Mouse (Mus musculus): ENCODE results near the gene Gpr61. TPM values are rescaled to one million over a fixed set of nuclear protein-coding genes. Genes with fewer than 3 reads are reported as not detected.

Gpr61 gene
- polyA plus RNA-seq, 1 experiment from 2014 or later: 4.3 TPM

Other genes with a start within 250 kb of the Gpr61 start
- 65.5 and 70.7 TPM in 2 replicates for gene Gstm7, start 223.1 kb downstream of the Gpr61 start, polyA plus RNA-seq (2015; fragmentation: Nextera tagmentation; extraction: Ambion mirVana)
- gene Gstm6, start 211.1 kb downstream of the Gpr61 start, polyA plus RNA-seq (2015; fragmentation: Nextera tagmentation; extraction: Ambion mirVana): 10.2 and 11.7 TPM in 2 replicates
- gene Gstm3, start 185.6 kb downstream of the Gpr61 start, polyA plus RNA-seq (2015; fragmentation: Nextera tagmentation; extraction: Ambion mirVana): not detected in 2 replicates
- gene Gstm2, start 168.4 kb downstream of the Gpr61 start, polyA plus RNA-seq (2015; fragmentation: Nextera tagmentation; extraction: Ambion mirVana): 4.2 and 9.2 TPM in 2 replicates
- gene Gstm1, start 136.9 kb downstream of the Gpr61 start, polyA plus RNA-seq (2015; fragmentation: Nextera tagmentation; extraction: Ambion mirVana): 67.2 and 74.1 TPM in 2 replicates
- 15.2 and 15.9 TPM in 2 replicates for gene Gstm4, start 110.0 kb downstream of the Gpr61 start, polyA plus RNA-seq (2015; fragmentation: Nextera tagmentation; extraction: Ambion mirVana)
- 55.7 and 64.3 TPM in 2 replicates for gene Ampd2, start 68.2 kb downstream of the Gpr61 start, polyA plus RNA-seq (2015; fragmentation: Nextera tagmentation; extraction: Ambion mirVana)
- 0.13 and 0.31 TPM in 2 replicates for gene Gnat2, start 62.1 kb downstream of the Gpr61 start, polyA plus RNA-seq (2015; fragmentation: Nextera tagmentation; extraction: Ambion mirVana)
- 155 and 191 TPM in 2 replicates for gene Gnai3, start 8.7 kb downstream of the Gpr61 start, polyA plus RNA-seq (2015; fragmentation: Nextera tagmentation; extraction: Ambion mirVana)
- 10.1 and 12.0 TPM in 2 replicates for gene Amigo1, start 31.5 kb upstream of the Gpr61 start, polyA plus RNA-seq (2015; fragmentation: Nextera tagmentation; extraction: Ambion mirVana)
- gene Cyb561d1, start 46.3 kb upstream of the Gpr61 start, polyA plus RNA-seq (2015; fragmentation: Nextera tagmentation; extraction: Ambion mirVana): 4.1 and 5.7 TPM in 2 replicates
- 30.7 and 33.8 TPM in 2 replicates for gene Atxn7l2, start 56.1 kb upstream of the Gpr61 start, polyA plus RNA-seq (2015; fragmentation: Nextera tagmentation; extraction: Ambion mirVana)
- gene Sypl2, start 71.8 kb upstream of the Gpr61 start, polyA plus RNA-seq (2015; fragmentation: Nextera tagmentation; extraction: Ambion mirVana): 1.7 and 2.3 TPM in 2 replicates
- 265 and 266 TPM in 2 replicates for gene Psma5, start 102.0 kb upstream of the Gpr61 start, polyA plus RNA-seq (2015; fragmentation: Nextera tagmentation; extraction: Ambion mirVana)
- 19.5 and 22.6 TPM in 2 replicates for gene Sort1, start 129.2 kb upstream of the Gpr61 start, polyA plus RNA-seq (2015; fragmentation: Nextera tagmentation; extraction: Ambion mirVana)
- 0.16 TPM in 1 of 2 replicates, not detected in the other for gene Mybphl, start 210.0 kb upstream of the Gpr61 start, polyA plus RNA-seq (2015; fragmentation: Nextera tagmentation; extraction: Ambion mirVana)
- gene Psrc1, start 229.0 kb upstream of the Gpr61 start, polyA plus RNA-seq (2015; fragmentation: Nextera tagmentation; extraction: Ambion mirVana): 29.0 and 29.2 TPM in 2 replicates

Data from forebrain, embryonic 16.5 days (tissue).